Mouse (Mus musculus) cerebellum, adult 2 months (tissue): ENCODE data around the gene Cfap54.

Experiments
- CTCF ChIP-seq: fragments of 200-500 bp; IDR thresholded peaks from 2 replicates; pipeline ENCODE4 v1.5.1; 2011; ENCODE audit warnings: low read depth, mild to moderate bottlenecking, control low read depth, low read length, moderate library complexity, borderline replicate concordance; ENCODE audit not compliant: insufficient read depth
- POLR2A ChIP-seq: fragments of 200-500 bp; IDR thresholded peaks from 2 replicates; pipeline ENCODE4 v1.6.1; 2011; ENCODE audit warnings: low read length, control low read depth, borderline replicate concordance; ENCODE audit not compliant: insufficient read depth

- TF ChIP-seq POLR2A = no peak
- no peak for TF ChIP-seq CTCF
Measured at GRCm38 (mm10) chr10:92782691-92783090, 298.7 kb downstream of the Cfap54 start.
